Mouse (Mus musculus) CH12.LX (cell line): ENCODE data around the gene Cenpl. TPM values are rescaled to one million over a fixed set of nuclear protein-coding genes. Genes with fewer than 3 reads are reported as not detected.

Experiments
- DNase-seq: peaks from one replicate; pipeline ENCODE4 v3.0.0-alpha.2; 2013; ENCODE audit errors: extremely low read depth
- H3K27ac ChIP-seq: 2 replicates; pipeline ENCODE4 v1.5.1; 2012; ENCODE audit warnings: low read depth, mild to moderate bottlenecking, control low read depth, moderate library complexity; ENCODE audit not compliant: insufficient read depth
- H3K27me3 ChIP-seq: replicated peaks from 2 replicates; pipeline ENCODE3; 2012; ENCODE audit warnings: inconsistent platforms
- H3K36me3 ChIP-seq, 2 experiments: replicated peaks in 1 of 2; 2 replicates each; pipeline versions ENCODE3 to v1.6.1; 2012; ENCODE audit warnings: inconsistent platforms in 1 of 2, low read length in 1 of 2, mild to moderate bottlenecking in 1 of 2, mixed read lengths in 1 of 2, moderate library complexity in 1 of 2; ENCODE audit not compliant: control insufficient read depth in 1 of 2, insufficient read depth in 1 of 2
- H3K4me1 ChIP-seq, 2 experiments: 2 replicates each; pipeline ENCODE4 v1.6.1; 2012; ENCODE audit warnings: inconsistent platforms in 1 of 2, moderate library complexity in 1 of 2; ENCODE audit not compliant: insufficient read depth in 2 of 2, control insufficient read depth in 1 of 2
- H3K4me2 ChIP-seq: 2 replicates; pipeline ENCODE4 v1.6.1; 2012; ENCODE audit warnings: low read depth, mild to moderate bottlenecking, control low read depth; ENCODE audit not compliant: poor library complexity, insufficient read depth, severe bottlenecking
- H3K4me3 ChIP-seq, 3 experiments: fragments of 150-350 bp in 1 of 3; sonication (generic) in 1 of 3; replicated peaks in 1 of 3; 2 replicates each; pipeline versions ENCODE3 to v1.5.1; 2011 to 2012; ENCODE audit warnings: low read depth in 2 of 3, low read length in 2 of 3, mild to moderate bottlenecking in 2 of 3, moderate library complexity in 2 of 3, control low read depth in 1 of 3, improper control_type of control experiment in 1 of 3, inconsistent platforms in 1 of 3, mixed read lengths in 1 of 3; ENCODE audit not compliant: poor library complexity in 1 of 3
- H3K79me2 ChIP-seq: replicated peaks from 2 replicates; pipeline ENCODE4 v1.6.1; 2012; ENCODE audit warnings: mild to moderate bottlenecking, moderate library complexity; ENCODE audit not compliant: control insufficient read depth, poor library complexity, insufficient read depth, severe bottlenecking; ENCODE audit errors: extremely low read depth
- H3K9ac ChIP-seq: 2 replicates; pipeline ENCODE4 v1.6.1; 2012; ENCODE audit warnings: low read depth, mild to moderate bottlenecking, control low read depth, moderate library complexity; ENCODE audit not compliant: insufficient read depth
- H3K9me3 ChIP-seq: replicated peaks from 2 replicates; pipeline ENCODE3; 2012; ENCODE audit warnings: low read length, inconsistent platforms, mixed read lengths
- BHLHE40 ChIP-seq: IDR thresholded peaks from 2 replicates; pipeline ENCODE4 v1.6.1; 2011; ENCODE audit warnings: mild to moderate bottlenecking, low read depth, low read length, improper control_type of control experiment
- CHD1 ChIP-seq: IDR thresholded peaks from 2 replicates; pipeline ENCODE4 v1.6.1; 2012; ENCODE audit warnings: low read depth, low read length, improper control_type of control experiment, inconsistent platforms
- CHD2 ChIP-seq: IDR thresholded peaks from 2 replicates; pipeline ENCODE4 v1.6.1; 2011; ENCODE audit warnings: low read length, improper control_type of control experiment
- ETS1 ChIP-seq: conservative IDR thresholded peaks from 2 replicates; pipeline ENCODE4 v1.6.1; 2012; ENCODE audit warnings: low read depth, mild to moderate bottlenecking, inconsistent platforms, low read length, improper control_type of control experiment, moderate library complexity
- JUN ChIP-seq: IDR thresholded peaks from 2 replicates; pipeline ENCODE4 v1.6.1; 2011; ENCODE audit warnings: low read depth, mild to moderate bottlenecking, low read length, improper control_type of control experiment, moderate library complexity; ENCODE audit not compliant: insufficient read depth
- MAZ ChIP-seq: IDR thresholded peaks from 2 replicates; pipeline ENCODE4 v1.6.1; 2012; ENCODE audit warnings: low read depth, mild to moderate bottlenecking, inconsistent platforms, low read length, improper control_type of control experiment, moderate library complexity
- MYC ChIP-seq: IDR thresholded peaks from 2 replicates; pipeline ENCODE4 v1.6.1; 2011; ENCODE audit warnings: low read depth, mild to moderate bottlenecking, improper control_type of control experiment, low read length
- NRF1 ChIP-seq: IDR thresholded peaks from 2 replicates; pipeline ENCODE4 v1.6.1; 2014; ENCODE audit warnings: low read depth, mild to moderate bottlenecking, inconsistent platforms, low read length, improper control_type of control experiment, moderate library complexity
- PAX5 ChIP-seq: IDR thresholded peaks from 2 replicates; pipeline ENCODE4 v1.6.1; 2012; ENCODE audit warnings: low read length, inconsistent platforms, mixed read lengths
- POLR2A ChIP-seq: IDR thresholded peaks from 2 replicates; pipeline ENCODE4 v1.6.1; 2011; ENCODE audit warnings: low read depth, mild to moderate bottlenecking, improper control_type of control experiment, low read length
- POLR2AphosphoS2 ChIP-seq: IDR thresholded peaks from 2 replicates; pipeline ENCODE4 v1.6.1; 2011; ENCODE audit warnings: low read depth, low read length, improper control_type of control experiment
- RAD21 ChIP-seq: IDR thresholded peaks from 2 replicates; pipeline ENCODE4 v1.6.1; 2011; ENCODE audit warnings: low read depth, mild to moderate bottlenecking, low read length, improper control_type of control experiment, moderate library complexity
- RCOR1 ChIP-seq: conservative IDR thresholded peaks from 2 replicates; pipeline ENCODE4 v1.6.1; 2012; ENCODE audit warnings: low read depth, mild to moderate bottlenecking, inconsistent platforms, low read length, improper control_type of control experiment
- SMC3 ChIP-seq: IDR thresholded peaks from 2 replicates; pipeline ENCODE4 v1.6.1; 2011; ENCODE audit warnings: low read depth, low read length, improper control_type of control experiment
- TBP ChIP-seq: conservative IDR thresholded peaks from 2 replicates; pipeline ENCODE4 v1.6.1; 2011; ENCODE audit warnings: low read depth, low read length, improper control_type of control experiment
- TCF12 ChIP-seq: IDR thresholded peaks from 2 replicates; pipeline ENCODE4 v1.6.1; 2014; ENCODE audit warnings: low read depth, mild to moderate bottlenecking, inconsistent platforms, low read length, improper control_type of control experiment
- UBTF ChIP-seq: IDR thresholded peaks from 2 replicates; pipeline ENCODE4 v1.6.1; 2012; ENCODE audit warnings: low read depth, mild to moderate bottlenecking, inconsistent platforms, low read length, improper control_type of control experiment, moderate library complexity
- USF2 ChIP-seq: conservative IDR thresholded peaks from 2 replicates; pipeline ENCODE4 v1.6.1; 2011; ENCODE audit warnings: low read depth, low read length, improper control_type of control experiment
- dilution Hi-C: fragments of 300-500 bp; cut with MboI; formaldehyde crosslinking; loops from 2 replicates; pipeline ENCODE4 v1.14.3; 2020; ENCODE audit warnings: low sequenced_read_pairs; ENCODE audit not compliant: extremely low pct_unique_long_range_greater_than_20kb, extremely low pct_ligation_motif_present
- in situ Hi-C: fragments of 300-500 bp; cut with MboI; formaldehyde crosslinking; loops from 3 replicates; pipeline ENCODE4 v1.14.3; 2019; ENCODE audit warnings: low sequenced_read_pairs, low pct_ligation_motif_present, low pct_unique_long_range_greater_than_20kb, mixed read lengths
- polyA plus RNA-seq: library from polyadenylated mRNA; unstranded; fragments of >175 nt; gene quantifications from 2 replicates; pipeline ENCODE4 v1.2.1, GENCODE M21; 2012; ENCODE audit warnings: low read depth; ENCODE audit not compliant: insufficient read length
- total RNA-seq, 2 experiments: library from RNA; depleted of rRNA; stranded (reverse); fragments of 300-350 nt in 1 of 2; fragments of >200 nt in 1 of 2; gene quantifications; 2 replicates each; pipeline ENCODE4 v1.2.3; 2012 to 2014

Gene Cenpl
- total and polyA plus RNA-seq, 3 experiments = 4.6 to 13.1 (median 11.5) TPM

GRCm38 (mm10) chr1:161122661-161123418 is 52.3 kb downstream of the Cenpl start:
- Histone ChIP-seq H3K9ac (no peak overlapping the region), H3K79me2 (no peaks in the 10 kb centered on the region), H3K27me3 (no peaks in the 10 kb centered on the region), H3K4me3 (no peak overlapping the region), H3K27ac (no peak overlapping the region), H3K36me3 (peaks cover 9 to 34% of the 10 kb centered on the region in 2 experiments), H3K4me2 (no peak overlapping the region), H3K9me3 (no peaks in the 10 kb centered on the region), H3K4me1 (no peaks in the 10 kb centered on the region)
- in situ Hi-C loops = no loop called here
- DNase-seq = no peak
- dilution Hi-C loops = no loop called here
- TF ChIP-seq SMC3 (no peak), UBTF (no peak), POLR2A (no peak), BHLHE40 (no peak), TCF12 (no peak), NRF1 (no peak), RAD21 (no peak), ETS1 (no peak), POLR2AphosphoS2 (no peak), USF2 (no peak), TBP (no peak), RCOR1 (no peak), CHD1 (no peak), JUN (no peak), MYC (no peak)

- Histone ChIP-seq H3K4me3 (no peak overlapping the region), H3K4me1 (peaks cover 0 to 15% of the 10 kb centered on the region in 2 experiments; a peak in 2 of 4 replicates), H3K9ac (no peak overlapping the region), H3K27ac (no peak overlapping the region), H3K36me3 (peaks cover 6 to 34% of the 10 kb centered on the region in 2 experiments), H3K9me3 (no peaks in the 10 kb centered on the region), H3K4me2 (no peak overlapping the region), H3K27me3 (no peaks in the 10 kb centered on the region), H3K79me2 (peaks cover 8% of the 10 kb centered on the region; the same call in 1 of the 2 replicates)
- no peak for TF ChIP-seq RAD21
- no peak for TF ChIP-seq CHD2
- no peak for TF ChIP-seq MAZ
- TF ChIP-seq TCF12 = no peak
- TF ChIP-seq PAX5 = no peak
- dilution Hi-C loops (no loop called here), in situ Hi-C loops (no loop called here)
- no peak for DNase-seq
Measured at GRCm38 (mm10) chr1:161126461-161126860, 55.9 kb downstream of the Cenpl start.
